Mouse (Mus musculus) lung, adult 2 months (tissue): ENCODE measurements at regions not wholly inside any gene's neighbourhood (a gene's known extent, or its start where the extent isn't known, plus 50 kb on each side); places are given as distances from the start of the nearest gene placed in this dataset.

ENCODE experiments used
- CTCF ChIP-seq: fragments of 200-500 bp; IDR thresholded peaks from 2 replicates; pipeline ENCODE4 v1.5.1; 2011; ENCODE audit warnings: mild to moderate bottlenecking, low read length, control low read depth; ENCODE audit not compliant: insufficient read depth
- POLR2A ChIP-seq: fragments of 200-500 bp; IDR thresholded peaks from 2 replicates; pipeline ENCODE4 v1.6.1; 2011; ENCODE audit warnings: low read depth, mild to moderate bottlenecking, control low read depth, low read length, borderline replicate concordance; ENCODE audit errors: extremely low read depth

DNA sequence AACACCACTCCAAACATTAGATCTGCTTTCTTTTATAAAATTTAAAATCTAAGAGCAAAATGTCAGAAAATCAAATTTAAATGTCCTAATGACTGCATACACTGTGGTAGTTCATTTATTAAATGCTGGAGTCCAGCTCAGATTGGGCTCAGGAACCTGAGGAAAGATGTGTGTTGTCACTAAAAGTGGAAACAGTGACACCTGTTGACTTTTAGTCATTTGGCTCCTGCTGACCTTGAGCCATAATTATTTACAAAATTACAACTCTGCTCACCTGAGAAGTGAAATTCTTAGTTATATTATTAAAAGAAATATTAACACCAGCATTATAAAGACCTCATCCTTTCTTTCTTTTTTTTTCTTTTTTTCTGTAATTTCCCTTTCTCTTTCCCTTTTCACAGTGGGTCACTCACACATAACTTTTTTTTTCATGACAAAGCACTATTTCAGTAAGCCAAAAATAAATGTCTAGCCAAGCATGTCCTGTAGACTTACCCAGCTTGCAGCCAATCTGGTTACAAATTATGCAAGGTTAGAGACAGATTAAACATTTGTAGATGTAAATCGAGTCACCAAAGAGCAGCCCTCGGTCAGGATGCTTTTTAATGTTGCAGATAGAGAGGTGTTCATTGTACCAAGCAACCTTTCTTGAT is 288.9 kb upstream of the Tet2 start:
- no peak for TF ChIP-seq POLR2A
- TF ChIP-seq CTCF: no peak
